Mouse (Mus musculus) CH12.LX (cell line): Measurements from ENCODE around the gene Ptms. TPM values are rescaled to one million over a fixed set of nuclear protein-coding genes. Genes with fewer than 3 reads are reported as not detected.

Experiments used
- DNase-seq: peaks from one replicate; pipeline ENCODE4 v3.0.0-alpha.2; 2013; ENCODE audit errors: extremely low read depth
- H3K27ac ChIP-seq: 2 replicates; pipeline ENCODE4 v1.5.1; 2012; ENCODE audit warnings: low read depth, mild to moderate bottlenecking, control low read depth, moderate library complexity; ENCODE audit not compliant: insufficient read depth
- H3K27me3 ChIP-seq: replicated peaks from 2 replicates; pipeline ENCODE3; 2012; ENCODE audit warnings: inconsistent platforms
- H3K36me3 ChIP-seq, 2 experiments: replicated peaks in 1 of 2; 2 replicates each; pipeline versions ENCODE3 to v1.6.1; 2012; ENCODE audit warnings: inconsistent platforms in 1 of 2, low read length in 1 of 2, mild to moderate bottlenecking in 1 of 2, mixed read lengths in 1 of 2, moderate library complexity in 1 of 2; ENCODE audit not compliant: control insufficient read depth in 1 of 2, insufficient read depth in 1 of 2
- H3K4me1 ChIP-seq, 2 experiments: 2 replicates each; pipeline ENCODE4 v1.6.1; 2012; ENCODE audit warnings: inconsistent platforms in 1 of 2, moderate library complexity in 1 of 2; ENCODE audit not compliant: insufficient read depth in 2 of 2, control insufficient read depth in 1 of 2
- H3K4me2 ChIP-seq: 2 replicates; pipeline ENCODE4 v1.6.1; 2012; ENCODE audit warnings: low read depth, mild to moderate bottlenecking, control low read depth; ENCODE audit not compliant: poor library complexity, insufficient read depth, severe bottlenecking
- H3K4me3 ChIP-seq, 3 experiments: fragments of 150-350 bp in 1 of 3; sonication (generic) in 1 of 3; replicated peaks in 1 of 3; 2 replicates each; pipeline versions ENCODE3 to v1.5.1; 2011 to 2012; ENCODE audit warnings: low read depth in 2 of 3, low read length in 2 of 3, mild to moderate bottlenecking in 2 of 3, moderate library complexity in 2 of 3, control low read depth in 1 of 3, improper control_type of control experiment in 1 of 3, inconsistent platforms in 1 of 3, mixed read lengths in 1 of 3; ENCODE audit not compliant: poor library complexity in 1 of 3
- H3K79me2 ChIP-seq: replicated peaks from 2 replicates; pipeline ENCODE4 v1.6.1; 2012; ENCODE audit warnings: mild to moderate bottlenecking, moderate library complexity; ENCODE audit not compliant: control insufficient read depth, poor library complexity, insufficient read depth, severe bottlenecking; ENCODE audit errors: extremely low read depth
- H3K9ac ChIP-seq: 2 replicates; pipeline ENCODE4 v1.6.1; 2012; ENCODE audit warnings: low read depth, mild to moderate bottlenecking, control low read depth, moderate library complexity; ENCODE audit not compliant: insufficient read depth
- H3K9me3 ChIP-seq: replicated peaks from 2 replicates; pipeline ENCODE3; 2012; ENCODE audit warnings: low read length, inconsistent platforms, mixed read lengths
- BHLHE40 ChIP-seq: IDR thresholded peaks from 2 replicates; pipeline ENCODE4 v1.6.1; 2011; ENCODE audit warnings: mild to moderate bottlenecking, low read depth, low read length, improper control_type of control experiment
- CHD1 ChIP-seq: IDR thresholded peaks from 2 replicates; pipeline ENCODE4 v1.6.1; 2012; ENCODE audit warnings: low read depth, low read length, improper control_type of control experiment, inconsistent platforms
- CHD2 ChIP-seq: IDR thresholded peaks from 2 replicates; pipeline ENCODE4 v1.6.1; 2011; ENCODE audit warnings: low read length, improper control_type of control experiment
- CTCF ChIP-seq, 2 experiments: IDR thresholded peaks in 1 of 2; conservative IDR thresholded peaks in 1 of 2; 2 replicates each; pipeline ENCODE4 v1.5.1; 2011 to 2012; ENCODE audit warnings: low read depth in 2 of 2, low read length in 2 of 2, improper control_type of control experiment in 1 of 2, inconsistent platforms in 1 of 2, mild to moderate bottlenecking in 1 of 2, moderate library complexity in 1 of 2
- E2F4 ChIP-seq: IDR thresholded peaks from 2 replicates; pipeline ENCODE4 v1.6.1; 2011; ENCODE audit warnings: low read depth, low read length, improper control_type of control experiment; ENCODE audit not compliant: insufficient replicate concordance
- ELF1 ChIP-seq: IDR thresholded peaks from 2 replicates; pipeline ENCODE4 v1.6.1; 2014; ENCODE audit warnings: low read depth, mild to moderate bottlenecking, inconsistent platforms, low read length, improper control_type of control experiment
- EP300 ChIP-seq: IDR thresholded peaks from 2 replicates; pipeline ENCODE4 v1.6.1; 2011; ENCODE audit warnings: low read length, improper control_type of control experiment
- ETS1 ChIP-seq: conservative IDR thresholded peaks from 2 replicates; pipeline ENCODE4 v1.6.1; 2012; ENCODE audit warnings: low read depth, mild to moderate bottlenecking, inconsistent platforms, low read length, improper control_type of control experiment, moderate library complexity
- HCFC1 ChIP-seq: IDR thresholded peaks from 2 replicates; pipeline ENCODE4 v1.6.1; 2012; ENCODE audit warnings: low read depth, mild to moderate bottlenecking, inconsistent platforms, low read length, improper control_type of control experiment
- IRF4 ChIP-seq: IDR thresholded peaks from 2 replicates; pipeline ENCODE4 v1.6.1; 2014; ENCODE audit warnings: low read depth, mild to moderate bottlenecking, inconsistent platforms, low read length, improper control_type of control experiment
- JUN ChIP-seq: IDR thresholded peaks from 2 replicates; pipeline ENCODE4 v1.6.1; 2011; ENCODE audit warnings: low read depth, mild to moderate bottlenecking, low read length, improper control_type of control experiment, moderate library complexity; ENCODE audit not compliant: insufficient read depth
- JUND ChIP-seq: conservative IDR thresholded peaks from 2 replicates; pipeline ENCODE4 v1.6.1; 2011; ENCODE audit warnings: low read depth, low read length, improper control_type of control experiment
- KAT2A ChIP-seq: IDR thresholded peaks from 2 replicates; pipeline ENCODE4 v1.6.1; 2012; ENCODE audit warnings: low read length, improper control_type of control experiment, inconsistent platforms; ENCODE audit not compliant: insufficient replicate concordance
- MAFK ChIP-seq: IDR thresholded peaks from 2 replicates; pipeline ENCODE4 v1.6.1; 2011; ENCODE audit warnings: low read length, improper control_type of control experiment; ENCODE audit not compliant: insufficient replicate concordance
- MAX ChIP-seq: IDR thresholded peaks from 2 replicates; pipeline ENCODE4 v1.6.1; 2011; ENCODE audit warnings: low read length, improper control_type of control experiment
- MAZ ChIP-seq: IDR thresholded peaks from 2 replicates; pipeline ENCODE4 v1.6.1; 2012; ENCODE audit warnings: low read depth, mild to moderate bottlenecking, inconsistent platforms, low read length, improper control_type of control experiment, moderate library complexity
- MEF2A ChIP-seq: IDR thresholded peaks from 2 replicates; pipeline ENCODE4 v1.6.1; 2014; ENCODE audit warnings: low read depth, mild to moderate bottlenecking, inconsistent platforms, low read length, improper control_type of control experiment, borderline replicate concordance
- MXI1 ChIP-seq: IDR thresholded peaks from 2 replicates; pipeline ENCODE4 v1.6.1; 2011; ENCODE audit warnings: mild to moderate bottlenecking, low read depth, low read length, improper control_type of control experiment
- NELFE ChIP-seq: IDR thresholded peaks from 2 replicates; pipeline ENCODE4 v1.6.1; 2011; ENCODE audit warnings: low read depth, low read length, improper control_type of control experiment
- NRF1 ChIP-seq: IDR thresholded peaks from 2 replicates; pipeline ENCODE4 v1.6.1; 2014; ENCODE audit warnings: low read depth, mild to moderate bottlenecking, inconsistent platforms, low read length, improper control_type of control experiment, moderate library complexity
- PAX5 ChIP-seq: IDR thresholded peaks from 2 replicates; pipeline ENCODE4 v1.6.1; 2012; ENCODE audit warnings: low read length, inconsistent platforms, mixed read lengths
- POLR2A ChIP-seq: IDR thresholded peaks from 2 replicates; pipeline ENCODE4 v1.6.1; 2011; ENCODE audit warnings: low read depth, mild to moderate bottlenecking, improper control_type of control experiment, low read length
- POLR2AphosphoS2 ChIP-seq: IDR thresholded peaks from 2 replicates; pipeline ENCODE4 v1.6.1; 2011; ENCODE audit warnings: low read depth, low read length, improper control_type of control experiment
- RCOR1 ChIP-seq: conservative IDR thresholded peaks from 2 replicates; pipeline ENCODE4 v1.6.1; 2012; ENCODE audit warnings: low read depth, mild to moderate bottlenecking, inconsistent platforms, low read length, improper control_type of control experiment
- SIN3A ChIP-seq: IDR thresholded peaks from 2 replicates; pipeline ENCODE4 v1.6.1; 2012; ENCODE audit warnings: low read length, improper control_type of control experiment, inconsistent platforms
- SMC3 ChIP-seq: IDR thresholded peaks from 2 replicates; pipeline ENCODE4 v1.6.1; 2011; ENCODE audit warnings: low read depth, low read length, improper control_type of control experiment
- TBP ChIP-seq: conservative IDR thresholded peaks from 2 replicates; pipeline ENCODE4 v1.6.1; 2011; ENCODE audit warnings: low read depth, low read length, improper control_type of control experiment
- TCF12 ChIP-seq: IDR thresholded peaks from 2 replicates; pipeline ENCODE4 v1.6.1; 2014; ENCODE audit warnings: low read depth, mild to moderate bottlenecking, inconsistent platforms, low read length, improper control_type of control experiment
- UBTF ChIP-seq: IDR thresholded peaks from 2 replicates; pipeline ENCODE4 v1.6.1; 2012; ENCODE audit warnings: low read depth, mild to moderate bottlenecking, inconsistent platforms, low read length, improper control_type of control experiment, moderate library complexity
- USF1 ChIP-seq: IDR thresholded peaks from 2 replicates; pipeline ENCODE4 v1.6.1; 2014; ENCODE audit warnings: low read depth, mild to moderate bottlenecking, inconsistent platforms, low read length, improper control_type of control experiment
- ZC3H11A ChIP-seq: IDR thresholded peaks from 2 replicates; pipeline ENCODE4 v1.6.1; 2012; ENCODE audit warnings: low read depth, mild to moderate bottlenecking, inconsistent platforms, low read length, improper control_type of control experiment
- ZKSCAN1 ChIP-seq: IDR thresholded peaks from 2 replicates; pipeline ENCODE4 v1.6.1; 2012; ENCODE audit warnings: low read depth, inconsistent platforms, low read length, improper control_type of control experiment, borderline replicate concordance
- ZNF384 ChIP-seq: IDR thresholded peaks from 2 replicates; pipeline ENCODE4 v1.6.1; 2012; ENCODE audit warnings: low read depth, low read length, improper control_type of control experiment, inconsistent platforms
- dilution Hi-C: fragments of 300-500 bp; cut with MboI; formaldehyde crosslinking; loops from 2 replicates; pipeline ENCODE4 v1.14.3; 2020; ENCODE audit warnings: low sequenced_read_pairs; ENCODE audit not compliant: extremely low pct_unique_long_range_greater_than_20kb, extremely low pct_ligation_motif_present
- in situ Hi-C: fragments of 300-500 bp; cut with MboI; formaldehyde crosslinking; loops from 3 replicates; pipeline ENCODE4 v1.14.3; 2019; ENCODE audit warnings: low sequenced_read_pairs, low pct_ligation_motif_present, low pct_unique_long_range_greater_than_20kb, mixed read lengths
- polyA plus RNA-seq: library from polyadenylated mRNA; unstranded; fragments of >175 nt; gene quantifications from 2 replicates; pipeline ENCODE4 v1.2.1, GENCODE M21; 2012; ENCODE audit warnings: low read depth; ENCODE audit not compliant: insufficient read length
- total RNA-seq, 2 experiments: library from RNA; depleted of rRNA; stranded (reverse); fragments of 300-350 nt in 1 of 2; fragments of >200 nt in 1 of 2; gene quantifications; 2 replicates each; pipeline ENCODE4 v1.2.3; 2012 to 2014

Ptms gene
- total and polyA plus RNA-seq, 3 experiments = 7.0 to 99.6 (median 12.8) TPM

DNA sequence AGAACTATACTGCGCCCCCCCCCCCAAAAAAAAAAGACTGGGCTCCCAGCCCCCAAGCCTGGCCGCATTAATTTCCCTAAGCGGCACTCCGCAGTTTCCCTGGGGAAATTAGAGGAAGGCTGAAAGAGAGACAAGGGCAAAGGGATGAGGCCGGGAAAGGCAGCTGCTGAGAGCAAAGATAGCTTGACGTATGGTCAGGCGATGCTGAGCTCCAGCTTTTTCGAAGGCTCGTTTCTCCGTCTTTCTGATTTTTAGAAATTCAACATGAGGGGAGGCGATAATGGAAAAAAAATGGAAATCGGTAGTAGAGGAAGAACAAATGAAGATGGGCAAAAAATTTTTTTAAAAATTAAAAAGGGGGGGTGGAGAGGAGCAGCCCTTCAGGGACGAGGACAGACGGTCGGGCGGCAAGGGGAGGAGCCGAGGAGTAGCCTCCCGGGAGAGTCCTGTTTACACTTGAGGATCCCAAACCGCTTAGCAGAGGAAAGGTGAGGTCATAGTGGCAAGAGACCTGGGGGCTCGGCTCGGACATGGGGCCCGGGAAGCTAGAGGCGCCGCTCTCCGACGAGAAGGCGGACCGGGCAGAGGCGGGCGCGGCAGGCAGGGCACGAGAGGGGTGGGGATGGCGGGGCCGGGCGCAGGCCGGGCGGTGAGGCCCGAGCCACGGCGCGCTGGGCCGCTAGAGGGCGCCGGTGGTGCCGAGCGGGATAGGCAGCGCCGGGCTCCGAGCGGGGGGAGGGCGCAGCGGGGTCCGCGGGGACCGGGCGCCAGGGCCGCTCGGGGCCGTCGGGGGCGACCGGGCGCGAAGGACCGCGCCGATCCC, 3.0 kb downstream of the Ptms start:
- TF ChIP-seq POLR2A (no peak), ETS1 (no peak), HCFC1 (no peak), ZNF384 (no peak), SIN3A (peak; percentile 64), RCOR1 (no peak), SMC3 (peak; percentile 55), MEF2A (no peak), CTCF (conservative IDR thresholded peaks at IDR 0.05 in 1 of 2, IDR thresholded peaks at IDR 0.05 in 1 of 2; ENCODE audit: low read depth in 2 of 2, low read length in 2 of 2) (peak in 1 of 2 experiments; percentile 75; a peak in 2 of 4 replicates), KAT2A (no peak), JUND (no peak), UBTF (peak; percentile 94), MAX (no peak), IRF4 (no peak; the same call in 1 of the 2 replicates), NRF1 (no peak), TCF12 (no peak), ELF1 (no peak), MAFK (no peak), NELFE (no peak), MAZ (peak; percentile 51; the same call in 1 of the 2 replicates), CHD1 (no peak), E2F4 (no peak), PAX5 (no peak), MXI1 (no peak; the same call in 1 of the 2 replicates), USF1 (no peak), POLR2AphosphoS2 (no peak), ZC3H11A (no peak), EP300 (no peak), CHD2 (no peak), ZKSCAN1 (no peak), TBP (no peak), JUN (no peak), BHLHE40 (peak; percentile 56)
- Histone ChIP-seq H3K4me3 (peak overlapping the region; percentile 54 to 82 (median 66)), H3K4me1 (peaks cover 7 to 58% of the 10 kb centered on the region in 2 experiments), H3K27ac (no peak overlapping the region), H3K9ac (peak overlapping the region; percentile 86), H3K36me3 (peaks cover 0 to 11% of the 10 kb centered on the region in 2 experiments), H3K27me3 (peaks cover 10% of the 10 kb centered on the region), H3K4me2 (peak overlapping the region; percentile 48), H3K9me3 (no peaks in the 10 kb centered on the region), H3K79me2 (no peaks in the 10 kb centered on the region)
- in situ Hi-C loops (no loop called here), dilution Hi-C loops (no loop called here)
- DNase-seq = peak; percentile 66
